Mouse (Mus musculus): ENCODE data around the gene Krt86.
"Not testable (repeated sequence)": the region's sequence is repeated elsewhere in the genome, so short reads cannot be mapped to it uniquely, and the experiment has no call there.

Gene Krt86

DNA sequence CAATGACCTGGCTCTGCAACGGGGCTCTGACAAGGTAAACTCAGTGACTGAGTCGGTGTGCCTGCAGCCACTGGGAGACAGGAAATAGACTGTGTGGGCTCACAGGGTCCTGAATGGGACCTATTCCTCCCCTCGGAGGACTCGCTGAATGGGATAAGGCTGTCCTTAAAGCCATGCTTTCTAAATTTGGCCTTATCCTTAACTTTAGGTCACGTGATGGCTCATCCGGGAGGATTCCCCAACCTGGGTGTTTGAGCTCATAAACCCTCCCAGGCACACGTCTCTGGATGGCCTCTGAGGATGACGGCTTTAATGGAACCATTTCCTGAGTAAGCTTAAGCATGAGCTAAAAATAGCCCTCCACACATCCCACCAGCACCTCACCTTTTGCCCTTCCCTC lies 19.4 kb downstream of the Krt86 start:
- no peak for DNase-seq (ENCODE audit: low spot score in 2 of 2)

DNA sequence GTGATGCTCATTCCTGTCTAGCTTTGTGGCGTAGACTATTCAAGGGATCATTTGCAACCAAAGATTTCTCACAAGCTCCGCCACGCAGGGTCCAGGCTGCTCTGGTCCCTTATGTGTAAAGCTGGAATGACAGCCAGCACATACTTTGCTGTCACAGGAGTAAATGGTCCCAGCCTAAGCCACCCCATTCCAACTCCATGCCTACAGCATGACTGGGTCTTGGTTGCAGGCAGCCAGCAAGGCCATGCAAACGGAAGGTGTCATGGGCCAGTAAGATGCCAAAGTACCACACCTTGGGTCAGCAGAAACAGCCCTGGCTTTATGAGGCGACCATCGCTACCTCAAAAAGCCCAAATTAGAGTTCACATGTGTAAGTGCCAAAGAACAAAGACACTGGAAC lies 20.4 kb downstream of the Krt86 start:
- DNase-seq (ENCODE audit: low spot score in 2 of 2): no peak

DNA sequence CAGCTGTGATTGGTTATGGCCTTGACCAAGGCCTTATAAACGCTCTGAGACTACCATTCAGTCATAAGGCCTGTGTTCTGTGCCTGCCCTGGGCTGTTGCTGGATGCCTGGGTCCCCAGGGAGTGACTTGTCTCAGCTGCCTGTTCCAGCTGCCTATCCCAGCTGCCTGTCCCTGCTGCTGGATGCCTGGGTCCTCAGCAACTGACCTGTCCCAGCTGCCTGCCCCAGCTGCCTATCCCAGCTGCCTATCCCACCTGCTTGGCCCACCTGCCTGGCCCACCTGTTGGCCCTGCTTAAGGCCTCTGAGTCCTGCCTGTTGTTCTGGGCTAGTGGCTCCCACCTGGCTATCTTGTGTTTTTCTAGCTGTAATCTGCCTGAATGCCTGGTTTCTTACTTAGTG lies 20.9 kb downstream of the Krt86 start:
- no peak for DNase-seq (ENCODE audit: low spot score in 2 of 2)

DNA sequence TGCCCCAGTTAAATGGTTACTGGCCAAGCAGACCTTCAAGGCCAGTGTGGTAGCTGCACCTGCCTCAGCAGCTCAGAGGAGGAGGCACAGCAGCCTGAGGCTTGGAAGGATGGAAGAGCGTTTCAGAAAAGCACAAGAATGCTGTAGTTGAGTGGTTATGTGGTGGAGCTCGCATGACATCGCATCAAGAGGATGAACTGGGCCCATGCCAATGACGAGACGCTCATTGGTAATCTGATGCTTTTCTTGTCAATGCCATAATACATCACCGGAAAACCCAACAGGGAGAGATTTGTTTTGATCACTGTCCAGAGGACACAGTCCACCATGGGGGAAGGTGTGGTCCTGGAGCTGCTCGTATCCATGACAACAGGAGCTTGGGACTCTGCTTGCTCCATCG lies 22.0 kb downstream of the Krt86 start:
- no peak for DNase-seq (ENCODE audit: low spot score in 2 of 2)

DNA sequence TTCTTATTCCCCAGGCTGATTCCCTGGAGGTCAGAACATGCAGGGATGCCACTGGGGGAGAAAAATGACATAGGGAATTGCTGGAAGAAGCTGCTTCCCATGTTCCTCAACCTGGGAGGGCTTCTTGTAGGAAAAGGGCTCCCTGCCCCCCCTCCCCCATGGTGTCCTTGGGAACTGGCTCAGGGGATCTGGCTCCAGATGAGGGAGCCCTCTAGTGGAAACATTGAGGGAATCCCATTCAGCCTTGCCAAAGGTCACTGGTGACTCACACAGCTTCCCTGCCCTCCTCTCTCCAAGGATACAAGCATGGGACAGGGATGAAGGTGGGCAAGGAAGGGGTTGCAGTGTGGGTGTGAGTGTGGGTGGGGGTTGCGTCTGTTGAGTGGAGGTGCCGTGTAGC lies 23.9 kb downstream of the Krt86 start:
- no peak for DNase-seq (ENCODE audit: low spot score in 2 of 2)

DNA sequence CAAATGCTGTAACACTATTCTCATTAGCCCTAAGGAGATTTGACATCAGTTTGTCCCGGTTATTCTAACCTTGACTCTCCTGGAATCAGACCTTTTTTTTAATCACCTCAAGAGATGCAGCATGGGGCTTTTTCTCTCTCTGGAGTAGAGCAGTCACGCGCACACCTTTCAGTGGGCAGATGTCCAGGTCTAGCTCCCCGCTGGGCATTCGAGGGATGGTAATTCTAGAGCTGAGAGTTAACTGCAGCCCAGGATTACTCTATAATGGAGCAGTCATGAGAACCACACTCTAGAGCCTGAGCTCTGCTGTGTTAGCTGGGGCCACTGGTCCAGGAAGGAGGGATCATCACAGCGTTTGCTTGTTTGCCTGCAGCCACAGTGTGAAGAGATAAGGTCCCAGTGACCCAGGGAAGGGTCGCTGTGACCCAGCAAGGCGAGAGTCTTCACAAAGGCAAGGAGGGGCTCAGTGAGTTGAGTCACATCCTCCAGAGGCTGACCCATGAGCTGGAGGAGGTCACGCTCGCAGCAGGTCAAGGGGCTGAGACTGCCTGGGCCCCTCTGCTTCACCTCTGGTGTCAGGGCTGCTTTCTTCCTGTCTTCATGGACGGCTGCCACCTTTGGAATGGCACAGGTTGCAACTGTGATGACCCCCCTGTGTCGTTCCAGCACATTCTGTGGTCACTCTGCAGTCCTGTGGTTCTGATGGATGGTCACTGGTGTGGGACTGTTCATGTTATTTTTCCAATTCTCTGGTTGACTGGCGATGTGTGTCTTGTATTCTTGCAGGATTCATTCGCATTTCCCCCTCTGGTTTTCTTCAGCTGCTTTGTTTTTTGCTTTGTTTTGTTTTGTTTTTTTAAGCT lies 33.8 kb downstream of the Krt86 start:
- no peak for DNase-seq (ENCODE audit: low spot score in 2 of 2)

DNA sequence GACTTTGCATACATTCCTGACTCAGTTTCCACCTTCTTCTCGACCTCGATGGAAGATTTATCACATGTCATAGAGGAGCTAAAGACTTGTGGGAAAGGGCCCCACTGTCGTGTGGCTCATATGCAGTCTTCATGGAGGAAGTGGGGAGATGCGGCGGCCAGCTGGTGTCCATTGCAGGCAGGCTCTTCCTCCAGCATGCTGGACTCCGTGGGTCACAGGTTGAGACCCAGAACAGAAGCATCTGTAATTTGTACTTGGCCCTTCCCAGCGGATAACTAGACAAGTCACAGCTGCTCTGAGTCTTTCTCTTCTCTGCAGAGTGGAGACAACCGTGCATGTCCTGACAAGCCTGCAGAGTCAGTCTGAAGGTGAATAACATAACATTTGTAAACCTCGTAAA lies 35.0 kb downstream of the Krt86 start:
- no peak for DNase-seq (ENCODE audit: low spot score in 2 of 2)

DNA sequence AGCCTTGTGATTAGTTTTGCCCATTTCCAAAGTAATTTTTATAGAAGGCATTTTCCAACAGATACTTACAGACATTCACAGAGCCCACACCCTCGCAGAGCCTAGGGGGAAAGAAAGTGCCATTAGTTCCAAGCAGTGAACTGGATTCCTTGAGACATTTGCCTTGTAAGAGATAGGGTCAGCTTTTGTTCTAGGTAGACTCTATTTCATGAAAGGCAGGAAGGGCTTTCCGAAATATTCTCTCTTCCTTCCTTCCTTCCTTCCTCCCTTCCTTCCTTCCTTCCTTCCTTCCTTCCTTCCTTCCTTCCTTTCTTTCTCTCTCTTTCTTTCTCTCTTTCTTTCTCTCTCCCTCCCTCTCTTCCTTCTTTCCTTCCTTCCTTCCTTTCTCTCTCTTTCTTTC lies 43.9 kb downstream of the Krt86 start, which contains the start of gene Gm49425:
Gene Gm49425, minus strand, starts transcription at position 101 of the 400 bp plus-strand sequence.
- not testable (repeated sequence) for DNase-seq (ENCODE audit: low spot score in 2 of 2)

DNA sequence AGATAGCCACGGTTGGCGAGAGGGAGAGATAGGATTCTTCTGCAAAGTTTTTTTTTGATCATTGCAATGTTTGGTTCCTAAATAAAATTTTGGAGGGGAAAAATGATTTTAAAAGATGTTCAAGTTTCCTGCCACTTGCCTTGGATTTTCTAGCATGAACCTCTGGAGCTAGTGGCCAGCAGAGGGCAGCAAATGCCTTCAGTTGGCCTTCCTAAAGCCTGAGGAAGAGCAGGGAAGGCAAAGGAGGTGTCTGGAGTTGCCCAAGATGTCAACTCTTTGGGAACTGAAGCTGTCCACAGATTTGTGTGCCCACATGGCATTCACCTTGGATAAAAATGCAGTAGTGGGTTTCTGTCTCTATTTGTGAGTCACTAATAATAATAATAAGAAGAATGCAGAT lies 46.5 kb downstream of the Krt86 start:
- DNase-seq (ENCODE audit: low spot score in 2 of 2): peak; percentile 7 to 42

DNA sequence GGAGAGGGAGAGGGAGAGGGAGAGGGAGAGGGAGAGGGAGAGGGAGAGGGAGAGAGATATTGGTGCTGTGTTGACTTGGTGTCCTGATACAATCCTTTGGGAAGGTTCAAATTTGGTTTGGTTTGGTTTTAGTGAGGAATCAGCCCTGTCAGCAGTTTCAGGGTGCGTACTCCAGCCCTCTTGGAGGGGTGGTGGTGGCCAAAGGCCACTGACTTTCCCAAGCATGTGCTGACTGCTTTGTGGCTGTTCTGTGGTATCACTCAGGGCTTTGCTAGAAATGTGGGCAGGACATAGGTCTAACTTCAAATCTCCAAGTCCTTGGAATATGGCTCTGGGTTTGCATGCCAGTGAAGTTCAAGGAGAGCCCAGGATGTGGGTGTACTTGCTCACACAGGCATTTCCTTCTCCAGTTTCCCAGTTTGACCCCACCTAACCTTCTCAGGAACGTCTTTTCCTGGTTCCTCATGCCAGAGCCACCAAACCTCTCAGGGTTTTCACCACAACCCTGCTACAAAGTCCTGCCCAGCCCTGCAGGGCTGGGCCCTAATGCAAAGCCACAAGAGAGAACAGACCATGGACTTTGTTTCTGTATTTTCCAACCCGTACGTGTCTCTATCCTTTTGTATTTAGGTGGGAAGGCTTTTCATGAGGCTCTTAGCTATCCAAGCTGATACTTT lies 49.4 kb downstream of the Krt86 start:
- no peak for DNase-seq (ENCODE audit: low spot score in 2 of 2)

Data from thymus, postnatal 10 days (tissue).